In the genomic region with DNA sequence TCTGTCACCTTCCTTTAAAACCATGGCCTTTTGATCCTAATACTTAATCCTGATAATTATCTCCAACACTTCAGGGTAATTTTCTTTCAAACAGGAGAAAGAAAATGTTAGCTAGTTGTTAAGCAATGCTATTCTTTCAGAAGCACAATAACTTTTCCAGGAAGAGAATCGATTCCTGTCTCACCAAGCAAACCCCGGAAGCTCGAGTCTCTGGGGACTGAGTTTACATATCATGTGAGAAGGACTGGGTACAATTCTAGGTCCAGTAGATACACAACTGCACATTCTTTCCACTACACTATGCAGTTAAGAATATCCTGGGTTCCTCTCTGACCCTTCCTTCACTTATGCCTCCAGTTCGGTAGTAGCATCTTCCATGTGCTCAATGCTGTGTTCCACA, we compare ENCODE assay signal across 15 mouse cellular contexts.
"Had no signal": no experiment of that assay in that cellular context is flagged by ENCODE, and none has a peak within 500 bp of the region (broad histone marks: within the 10 kb centered on the region; RNA-seq: fewer than 3 reads in every experiment).

No protein-coding gene starts in this region.

- H3K4me1 ChIP-seq: liver, embryonic 12.5 days; neural tube, embryonic 12.5 days had no signal

- H3K36me3 ChIP-seq: liver, embryonic 12.5 days; midbrain, embryonic 10.5 days; midbrain, embryonic 12.5 days; neural tube, embryonic 12.5 days had no signal

- H3K27ac ChIP-seq: liver, embryonic 12.5 days; liver, embryonic 14.5 days; midbrain, embryonic 10.5 days; midbrain, embryonic 12.5 days; neural tube, embryonic 12.5 days had no signal

- H3K27me3 ChIP-seq: liver, embryonic 12.5 days; midbrain, embryonic 12.5 days; neural tube, embryonic 12.5 days had no signal

- H3K4me2 ChIP-seq: liver, embryonic 12.5 days; lung, embryonic 14.5 days; midbrain, embryonic 12.5 days; neural tube, embryonic 12.5 days had no signal

- H3K9ac ChIP-seq: liver, embryonic 12.5 days; liver, embryonic 14.5 days; lung, embryonic 14.5 days; midbrain, embryonic 12.5 days; neural tube, embryonic 12.5 days had no signal

- DNase-seq: lung, adult 18-20 months; lung, embryonic 14.5 days; lung, postnatal 10 days; lung, postnatal 4 days; midbrain, embryonic 14.5 days; retina, postnatal 1 day; right cerebral cortex, adult 18-20 months; thymus, adult 2 months; thymus, postnatal 25 days; thymus, postnatal 4 days had no signal

- H3K4me3 ChIP-seq: liver, embryonic 12.5 days; midbrain, embryonic 10.5 days; midbrain, embryonic 12.5 days; neural tube, embryonic 12.5 days had no signal

- ATAC-seq: liver, embryonic 12.5 days had no signal

- H3K9me3 ChIP-seq: liver, embryonic 12.5 days; midbrain, embryonic 10.5 days; midbrain, embryonic 12.5 days; neural tube, embryonic 12.5 days had no signal
